Mouse (Mus musculus) heart, adult 2 months (tissue): ENCODE results near the gene Pnma1. TPM values are rescaled to one million over a fixed set of nuclear protein-coding genes. Genes with fewer than 3 reads are reported as not detected.

ENCODE experiments used
- DNase-seq, 2 experiments: peaks; one replicate each; pipeline ENCODE4 v3.0.0; 2021
- H3K27ac ChIP-seq: fragments of 200-600 bp; 2 replicates; pipeline ENCODE4 v1.8.1; 2022
- H3K27me3 ChIP-seq: fragments of 200-500 bp; 2 replicates; pipeline ENCODE4 v1.6.1; 2012; ENCODE audit warnings: mild to moderate bottlenecking, low read length, inconsistent platforms, mixed read lengths; ENCODE audit not compliant: control insufficient read depth, insufficient read depth
- H3K36me3 ChIP-seq: fragments of 200-500 bp; 2 replicates; pipeline ENCODE4 v1.6.1; 2012; ENCODE audit warnings: low read length, inconsistent platforms; ENCODE audit not compliant: control insufficient read depth, insufficient read depth
- H3K4me1 ChIP-seq: fragments of 200-500 bp; 2 replicates; pipeline ENCODE4 v1.6.1; 2011; ENCODE audit warnings: low read length; ENCODE audit not compliant: control insufficient read depth, insufficient read depth
- H3K4me3 ChIP-seq: fragments of 200-600 bp; 2 replicates; pipeline ENCODE4 v1.8.1; 2022
- H3K79me2 ChIP-seq: fragments of 200-500 bp; replicated peaks from 2 replicates; pipeline ENCODE4 v1.6.1; 2012; ENCODE audit warnings: mild to moderate bottlenecking, inconsistent platforms, low read length, moderate library complexity, mixed read lengths; ENCODE audit not compliant: control insufficient read depth, insufficient read depth
- H3K9ac ChIP-seq: fragments of 200-500 bp; 2 replicates; pipeline ENCODE4 v1.6.1; 2012; ENCODE audit warnings: low read depth, mild to moderate bottlenecking, control low read depth, inconsistent platforms, low read length, mixed read lengths
- CTCF ChIP-seq: fragments of 200-600 bp; IDR thresholded peaks from 2 replicates; pipeline ENCODE4 v1.8.1; 2022; ENCODE audit warnings: antibody characterized with exemption, mild to moderate bottlenecking, moderate library complexity
- EP300 ChIP-seq: fragments of 200-500 bp; IDR thresholded peaks from 2 replicates; pipeline ENCODE4 v1.6.1; 2011; ENCODE audit warnings: low read depth, low read length, control low read depth; ENCODE audit not compliant: insufficient read depth
- POLR2A ChIP-seq: fragments of 200-500 bp; IDR thresholded peaks from 2 replicates; pipeline ENCODE4 v1.6.1; 2011; ENCODE audit warnings: mild to moderate bottlenecking, low read depth, low read length, control low read depth; ENCODE audit not compliant: insufficient read depth
- WGBS: fragments of 180-500 bp; shearing (Covaris S2); methylation state at CpG from one replicate; pipeline ENCODE4 v1.1.7; 2018; 5-methylcytosine and 5-hydroxymethylcytosine counted together
- intact Hi-C: fragments of 180-260 bp; cut with DNase I; formaldehyde crosslinking; loops from one replicate; pipeline ENCODE4 v1.15.1; 2025
- polyA plus RNA-seq: library from polyadenylated mRNA; depleted of rRNA; stranded (reverse); fragments of >200 nt; gene quantifications from 2 replicates; pipeline ENCODE4 v1.2.3, GENCODE M21; 2012
- total RNA-seq, 2 experiments: library from RNA; stranded (reverse); gene quantifications; 2 replicates each; pipeline ENCODE4 v1.2.3; 2021

The Pnma1 gene
- total and polyA plus RNA-seq, 3 experiments = 0.04 to 0.20 (median 0.10) TPM

GRCm38 (mm10) chr12:84148622-84149012, 328 bp upstream of the Pnma1 start:
- intact Hi-C loops = loop anchor here (5.0 kb wide), 1 partner anchor 99 kb away; no protein-coding TSS in a partner anchor
- Histone ChIP-seq H3K36me3 (no peaks in the 10 kb centered on the region), H3K9ac (peak overlapping the region; percentile 85; the same call in 1 of the 2 replicates), H3K27ac (peak overlapping the region; percentile 59), H3K4me3 (peak overlapping the region; percentile 60), H3K27me3 (no peaks in the 10 kb centered on the region), H3K79me2 (no peaks in the 10 kb centered on the region), H3K4me1 (peaks cover 1% of the 10 kb centered on the region; the same call in 1 of the 2 replicates)
- no peak for DNase-seq
- 24% methylated on average over 10 of the region's 10 CpGs for WGBS
- TF ChIP-seq EP300 (no peak), POLR2A (no peak), CTCF (no peak)

DNA sequence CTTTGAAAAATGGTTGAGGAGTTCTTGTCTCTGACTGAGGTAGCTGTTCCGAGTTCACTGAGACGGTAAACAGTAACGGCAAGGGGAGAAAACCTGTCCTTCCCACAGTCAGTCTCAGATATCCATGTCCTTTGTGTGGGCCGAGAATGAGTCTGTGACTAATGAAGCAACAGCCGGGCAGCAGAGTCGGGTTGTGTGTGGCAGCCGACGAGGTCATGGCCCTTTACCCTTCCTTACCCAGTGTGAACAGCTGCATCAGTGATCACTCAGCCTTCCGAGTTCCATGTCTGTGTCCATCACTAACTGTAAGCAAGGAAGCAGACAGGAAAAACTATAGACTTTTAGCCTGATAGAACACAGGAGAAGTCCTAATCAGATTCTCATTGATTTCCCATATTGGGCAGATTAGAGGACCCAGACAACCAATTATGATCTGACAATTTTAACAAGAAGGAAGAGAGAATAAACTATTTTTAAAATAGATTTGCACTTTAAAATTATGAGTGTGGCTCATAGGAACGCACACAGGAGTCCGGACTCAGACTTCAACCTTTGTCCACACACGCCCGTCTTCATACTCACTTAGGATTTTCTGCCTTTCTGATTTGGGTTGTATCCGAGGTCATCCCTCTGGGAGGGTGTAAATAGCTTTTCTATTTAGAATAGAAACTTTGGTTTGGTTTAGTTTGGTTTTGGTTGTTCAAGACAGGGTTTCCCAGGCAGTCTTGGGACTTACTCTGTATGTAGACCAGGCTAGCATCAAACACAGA, 5.8 kb downstream of the Pnma1 start:
- H3K4me1 ChIP-seq = no peaks in the 10 kb centered on the region
- no peak for TF ChIP-seq EP300
- TF ChIP-seq POLR2A = no peak
- TF ChIP-seq CTCF = no peak
- H3K36me3 ChIP-seq = no peaks in the 10 kb centered on the region
- no peak overlapping the region for H3K9ac ChIP-seq
- no peak for DNase-seq
- H3K4me3 ChIP-seq = no peak overlapping the region
- no peaks in the 10 kb centered on the region for H3K27me3 ChIP-seq
- intact Hi-C loops = no loop called here
- no peak overlapping the region for H3K27ac ChIP-seq
- no peaks in the 10 kb centered on the region for H3K79me2 ChIP-seq
- WGBS = 81% methylated on average over 14 of the region's 14 CpGs

GRCm38 (mm10) chr12:84141271-84141670, 7.0 kb downstream of the Pnma1 start:
- no peak for DNase-seq
- Histone ChIP-seq H3K79me2 (no peaks in the 10 kb centered on the region), H3K4me1 (no peaks in the 10 kb centered on the region), H3K9ac (no peak overlapping the region), H3K4me3 (no peak overlapping the region), H3K27ac (no peak overlapping the region), H3K36me3 (no peaks in the 10 kb centered on the region), H3K27me3 (no peaks in the 10 kb centered on the region)
- 89% methylated on average over 4 of the region's 4 CpGs for WGBS
- intact Hi-C loops = no loop called here
- TF ChIP-seq CTCF (no peak), POLR2A (no peak), EP300 (no peak)

- TF ChIP-seq POLR2A (no peak), EP300 (no peak), CTCF (no peak)
- no peaks in the 10 kb centered on the region for H3K4me1 ChIP-seq
- no peak overlapping the region for H3K9ac ChIP-seq
- WGBS = 77% methylated on average over 4 of the region's 4 CpGs
- no peak overlapping the region for H3K4me3 ChIP-seq
- H3K27ac ChIP-seq = no peak overlapping the region
- H3K27me3 ChIP-seq = no peaks in the 10 kb centered on the region
- intact Hi-C loops = no loop called here
- no peaks in the 10 kb centered on the region for H3K36me3 ChIP-seq
- no peak for DNase-seq
- H3K79me2 ChIP-seq = no peaks in the 10 kb centered on the region
Observed at GRCm38 (mm10) chr12:84140135-84140534, 8.2 kb downstream of the Pnma1 start.

GRCm38 (mm10) chr12:84137131-84137530, 11.2 kb downstream of the Pnma1 start:
- H3K27ac ChIP-seq = no peak overlapping the region
- H3K4me3 ChIP-seq = no peak overlapping the region
- intact Hi-C loops = no loop called here
- no peaks in the 10 kb centered on the region for H3K79me2 ChIP-seq
- no peak for DNase-seq
- H3K27me3 ChIP-seq = no peaks in the 10 kb centered on the region
- TF ChIP-seq POLR2A (no peak), CTCF (no peak), EP300 (no peak)
- no peaks in the 10 kb centered on the region for H3K4me1 ChIP-seq
- no peaks in the 10 kb centered on the region for H3K36me3 ChIP-seq
- no peak overlapping the region for H3K9ac ChIP-seq
- WGBS = 92% methylated on average over 7 of the region's 7 CpGs

GRCm38 (mm10) chr12:84132265-84132664, 16.0 kb downstream of the Pnma1 start:
- Histone ChIP-seq H3K4me1 (no peaks in the 10 kb centered on the region), H3K27me3 (no peaks in the 10 kb centered on the region), H3K4me3 (no peak overlapping the region), H3K9ac (no peak overlapping the region), H3K27ac (no peak overlapping the region), H3K79me2 (no peaks in the 10 kb centered on the region), H3K36me3 (no peaks in the 10 kb centered on the region)
- WGBS = 76% methylated on average over 3 of the region's 3 CpGs
- TF ChIP-seq CTCF (peak; percentile 68), POLR2A (no peak)
- no peak for DNase-seq
- intact Hi-C loops = no loop called here
